Mouse (Mus musculus) embryo, embryonic 11.5 days (tissue): ENCODE measurements around the gene Dnajb3.
"Not testable (repeated sequence)": the region's sequence is repeated elsewhere in the genome, so short reads cannot be mapped to it uniquely, and the experiment has no call there.

ENCODE experiments used
- DNase-seq: peaks from one replicate; pipeline ENCODE4 v3.0.0-alpha.2; 2012; ENCODE audit warnings: low read depth, low spot score

Gene Dnajb3

GRCm38 (mm10) chr1:88231803-88232499 lies 26.4 kb upstream of the Dnajb3 start:
- no peak for DNase-seq

DNA sequence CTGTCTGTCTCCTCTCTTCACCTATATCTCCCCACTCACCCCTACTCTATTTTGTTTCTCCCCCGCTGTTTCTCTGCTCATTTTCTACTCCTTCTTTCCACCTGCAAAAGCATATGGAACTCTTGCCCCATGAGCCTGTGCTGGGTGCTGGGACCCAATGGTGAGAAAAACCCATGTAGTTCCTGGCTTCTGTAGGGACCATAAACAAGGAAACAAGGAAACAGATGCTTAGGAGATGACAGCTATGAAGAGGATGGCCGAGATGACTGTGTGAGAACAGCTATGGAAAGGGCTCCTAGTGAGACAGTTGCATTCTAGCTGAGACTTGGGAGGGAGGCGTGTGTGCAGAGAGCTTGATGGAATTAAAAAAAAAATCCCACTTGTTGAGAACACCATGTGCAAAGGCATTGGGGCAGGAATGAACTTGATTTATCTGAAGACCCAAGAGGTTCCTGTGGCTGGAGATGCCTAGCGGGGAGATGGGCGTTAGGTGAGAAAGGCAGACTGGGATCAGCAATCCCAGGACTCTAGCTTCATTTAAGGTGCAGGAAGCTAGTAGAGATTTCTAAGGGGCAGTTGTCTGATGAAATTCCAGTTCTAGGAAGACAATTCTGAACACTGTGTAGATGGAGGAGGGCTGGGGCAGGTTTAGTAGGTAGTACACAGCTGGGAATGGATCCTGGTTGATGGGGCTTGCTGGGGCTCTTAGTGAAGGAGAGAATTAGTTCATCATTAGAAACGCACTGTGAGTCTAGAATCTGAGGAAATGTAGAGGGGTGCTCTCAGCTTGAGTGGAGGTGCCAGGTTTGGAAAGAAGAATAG lies 25.6 kb upstream of the Dnajb3 start:
- no peak for DNase-seq

- DNase-seq: no peak
Measured at GRCm38 (mm10) chr1:88230421-88230820, 24.8 kb upstream of the Dnajb3 start.

DNA sequence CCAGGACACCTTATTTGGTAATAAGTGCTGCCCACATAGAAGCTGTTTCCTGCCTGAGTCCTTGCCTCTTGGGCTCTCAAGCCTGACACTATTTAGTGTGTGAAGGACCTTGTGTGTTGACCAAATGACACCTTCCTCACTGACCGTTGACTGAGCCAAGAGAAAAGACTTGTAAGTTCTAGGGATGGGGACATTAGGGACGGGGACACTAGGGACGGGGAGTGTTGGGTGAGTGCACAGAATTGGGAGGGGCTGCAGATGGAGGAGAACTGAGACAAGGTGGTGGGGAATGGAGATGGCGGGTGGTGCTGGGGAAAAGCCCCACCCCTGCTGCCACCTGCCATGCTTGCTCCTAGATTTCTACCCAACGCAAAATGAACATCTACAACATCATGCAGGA lies 24.4 kb upstream of the Dnajb3 start:
- DNase-seq: no peak

DNA sequence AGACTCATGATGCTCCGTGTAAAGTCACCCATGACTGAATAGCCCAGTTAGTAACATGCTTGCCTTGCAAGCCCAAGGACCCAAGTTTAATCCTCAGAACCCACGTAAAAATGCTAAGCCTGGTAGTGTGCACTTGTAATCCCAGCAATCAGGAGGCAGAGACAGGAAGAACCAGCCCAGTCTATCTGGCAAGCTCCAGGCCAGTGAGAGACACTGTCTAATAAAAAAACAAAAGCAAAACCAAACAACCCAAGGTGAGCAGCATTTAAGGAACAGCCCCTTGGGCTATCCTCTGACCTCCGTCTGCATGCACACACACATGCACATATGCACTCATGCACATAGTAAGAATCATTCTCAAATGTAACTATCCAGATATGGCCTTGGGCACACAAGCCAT lies 24.0 kb upstream of the Dnajb3 start:
- DNase-seq: no peak

GRCm38 (mm10) chr1:88228121-88228520 lies 22.5 kb upstream of the Dnajb3 start:
- no peak for DNase-seq

DNA sequence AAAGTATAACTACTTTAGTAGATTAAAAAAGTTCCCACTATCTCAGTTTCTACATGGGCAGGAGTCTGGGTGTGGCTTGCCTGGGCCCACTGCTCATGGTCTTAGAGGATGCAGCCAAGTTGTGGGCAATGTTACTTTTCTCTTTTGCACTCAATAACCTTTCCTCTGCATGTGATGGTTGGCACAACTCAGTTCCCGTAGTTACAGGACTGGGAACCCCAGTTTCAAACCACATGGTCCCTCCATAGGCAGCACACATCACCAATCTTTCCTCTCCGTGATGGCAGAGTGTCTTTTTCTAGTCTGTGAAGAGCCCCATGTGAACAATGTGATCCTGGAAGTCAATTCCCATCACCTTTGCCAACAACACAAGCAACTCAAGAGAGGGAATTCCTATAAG lies 21.9 kb upstream of the Dnajb3 start:
- DNase-seq: no peak

- no peak for DNase-seq
Measured at GRCm38 (mm10) chr1:88226670-88227379, 21.2 kb upstream of the Dnajb3 start, which contains the start of gene Mroh2a. Mroh2a (plus strand) TSS chr1:88226986.

DNA sequence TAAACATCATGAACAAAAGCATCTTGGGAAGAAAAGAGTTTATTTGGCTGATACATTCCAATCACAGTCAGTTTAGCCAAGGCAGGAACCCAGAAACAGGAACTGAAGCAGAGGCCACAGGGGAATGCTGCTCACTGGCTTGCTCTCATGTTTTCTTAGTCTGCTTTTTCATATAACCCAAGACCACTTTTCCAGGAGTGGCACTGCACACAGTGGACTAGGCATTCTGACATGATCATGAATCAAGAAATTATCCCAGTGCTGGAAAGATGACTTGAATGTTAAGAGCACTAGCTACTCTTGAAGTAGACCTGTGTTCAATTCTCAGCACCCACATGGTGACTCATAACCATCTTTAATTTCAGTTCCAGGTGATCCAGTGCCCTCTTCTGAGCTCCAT lies 20.2 kb upstream of the Dnajb3 start:
- no peak for DNase-seq

DNA sequence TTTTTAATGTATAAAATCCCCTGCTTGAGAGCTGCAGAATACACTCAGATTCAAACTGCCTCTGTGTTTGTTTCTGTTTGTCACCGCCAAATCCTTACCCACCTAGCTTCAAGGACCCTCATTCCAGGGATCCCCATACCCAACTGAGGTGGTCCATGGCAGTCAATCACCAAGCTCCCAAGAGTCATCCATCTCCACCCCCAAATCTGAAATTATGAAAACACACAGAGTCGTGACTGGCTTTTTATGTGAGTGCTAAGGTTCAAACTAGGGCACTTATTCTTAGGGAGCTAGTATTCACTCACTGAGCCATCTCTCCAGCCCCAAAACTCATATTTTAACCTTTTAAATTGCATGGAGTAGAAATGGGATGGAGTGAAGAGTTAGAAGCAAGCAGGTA lies 19.7 kb upstream of the Dnajb3 start:
- DNase-seq: not testable (repeated sequence)

DNA sequence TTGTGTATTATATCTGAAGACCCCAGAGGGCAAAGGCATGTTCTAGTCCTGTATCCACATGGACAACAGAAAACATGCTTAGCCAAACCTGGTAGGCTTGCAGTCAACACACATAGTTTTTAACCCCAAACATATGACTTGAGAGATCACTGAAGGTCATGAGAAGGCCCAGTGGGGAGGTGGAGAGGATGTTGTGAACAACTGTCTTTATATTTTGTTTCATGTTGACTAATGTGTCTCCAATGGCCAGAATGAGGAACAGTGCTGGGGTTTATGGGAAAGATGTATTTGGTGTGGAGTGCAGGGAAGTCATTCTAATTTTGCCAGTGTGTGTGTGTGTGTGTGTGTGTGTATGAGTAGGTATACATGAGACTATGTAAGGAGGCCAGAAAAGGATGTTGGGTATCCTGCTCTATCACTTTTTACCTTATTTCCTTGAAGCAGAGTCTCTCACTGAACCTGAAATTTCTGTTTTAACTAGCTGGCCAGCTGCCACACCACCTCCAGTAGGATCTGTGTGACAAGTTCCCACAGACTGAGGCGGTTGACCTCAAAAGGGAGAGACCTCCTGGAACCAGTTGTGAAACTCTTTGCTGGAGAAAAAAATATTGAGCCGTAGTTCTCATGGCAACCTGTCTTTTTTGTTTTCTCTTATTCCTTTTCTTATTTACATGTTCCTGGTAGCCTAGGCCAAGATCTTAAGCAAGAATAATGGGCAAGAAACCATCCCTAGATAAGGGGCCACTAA lies 18.6 kb upstream of the Dnajb3 start:
- DNase-seq: no peak

GRCm38 (mm10) chr1:88223591-88223990 lies 18.0 kb upstream of the Dnajb3 start:
- no peak for DNase-seq

GRCm38 (mm10) chr1:88223011-88223515 lies 17.5 kb upstream of the Dnajb3 start:
- DNase-seq: not testable (repeated sequence)

DNA sequence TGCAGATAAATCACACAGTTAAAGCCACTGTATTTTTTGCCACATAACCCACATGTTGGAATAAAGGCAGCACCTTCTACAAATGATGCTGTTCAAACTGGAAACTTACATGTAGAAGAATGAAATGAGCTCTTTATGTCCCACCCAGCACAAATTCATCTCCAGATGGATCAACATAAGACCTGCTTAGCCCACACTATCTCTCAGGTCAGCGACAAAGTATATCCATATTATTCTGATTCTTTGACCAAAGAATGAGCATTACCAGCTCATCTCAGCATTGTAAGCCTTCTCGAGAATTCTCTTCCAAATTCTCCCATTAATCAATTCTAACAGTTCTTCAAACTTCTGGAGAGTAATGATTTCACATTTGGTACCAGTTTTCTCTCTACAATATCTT lies 16.6 kb upstream of the Dnajb3 start:
- DNase-seq: no peak

DNA sequence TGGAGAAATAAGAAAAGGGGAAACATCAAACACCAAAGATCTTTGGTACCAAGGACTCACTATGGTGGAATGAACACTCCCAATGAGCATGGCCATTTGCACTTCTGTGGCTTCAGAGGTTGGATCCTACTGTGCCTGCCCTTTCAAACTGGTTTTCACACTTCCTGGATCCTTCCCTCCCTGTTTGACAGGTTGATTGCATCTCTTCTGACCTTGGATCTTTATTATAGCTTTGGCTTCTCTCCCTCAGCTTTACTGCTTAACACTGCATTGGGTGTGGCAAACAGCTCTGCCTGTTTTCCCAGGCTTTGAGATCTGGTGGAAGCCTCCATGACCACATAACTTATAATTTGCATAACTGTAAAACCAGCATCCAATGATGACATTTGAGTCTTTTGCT lies 14.8 kb upstream of the Dnajb3 start:
- no peak for DNase-seq

GRCm38 (mm10) chr1:88219054-88219453 lies 13.5 kb upstream of the Dnajb3 start:
- no peak for DNase-seq

DNA sequence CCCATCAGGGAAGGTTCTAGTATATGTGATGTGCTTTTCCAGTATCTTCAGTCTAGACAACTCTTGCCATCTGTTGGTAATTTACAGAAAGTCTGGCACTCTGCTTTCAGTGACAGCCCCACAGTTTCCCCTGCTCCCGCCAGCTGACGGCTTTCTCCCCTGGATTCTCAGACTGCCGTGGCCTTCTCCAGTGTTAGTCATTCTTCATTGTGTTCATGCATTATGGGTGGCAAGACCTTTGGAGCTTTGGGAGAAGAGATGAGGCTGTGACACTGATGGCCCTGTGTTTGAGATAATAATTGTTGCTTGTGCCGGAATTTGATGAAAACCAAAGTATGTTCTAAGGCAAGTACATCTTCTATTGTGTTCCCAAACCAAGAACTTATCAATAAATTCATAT lies 13.0 kb upstream of the Dnajb3 start:
- no peak for DNase-seq

- no peak for DNase-seq
Measured at GRCm38 (mm10) chr1:88218051-88218450, 12.5 kb upstream of the Dnajb3 start.

DNA sequence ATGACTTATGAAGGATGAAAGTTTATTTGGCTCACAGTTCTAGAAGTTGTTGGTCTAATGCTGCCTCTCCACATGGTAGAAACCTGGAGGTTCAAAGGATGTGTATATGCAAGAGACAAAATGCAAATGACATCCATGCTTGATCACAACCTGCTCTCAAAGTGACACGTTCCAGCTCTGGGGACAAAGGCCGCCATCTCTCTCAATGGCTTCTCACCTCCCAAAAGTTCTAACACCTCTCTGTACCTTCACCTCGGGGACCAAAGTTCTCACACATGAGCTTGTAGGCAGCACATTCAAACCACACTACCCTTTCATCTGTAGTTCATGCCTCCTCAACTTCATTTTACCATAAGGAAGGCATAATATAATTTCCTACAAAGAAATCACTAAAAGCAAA lies 12.0 kb upstream of the Dnajb3 start:
- DNase-seq: no peak

GRCm38 (mm10) chr1:88217144-88217543 lies 11.6 kb upstream of the Dnajb3 start:
- DNase-seq: no peak

GRCm38 (mm10) chr1:88216551-88216950 lies 11.0 kb upstream of the Dnajb3 start:
- DNase-seq: no peak
